Mouse (Mus musculus) embryonic fibroblast, embryonic 13.5 days (primary cell): ENCODE measurements at regions not wholly inside any gene's neighbourhood (a gene's known extent, or its start where the extent isn't known, plus 50 kb on each side); places are given as distances from the start of the nearest gene placed in this dataset.

Experiments used
- CTCF ChIP-seq: IDR thresholded peaks from 2 replicates; pipeline ENCODE4 v1.5.1; 2011; ENCODE audit warnings: mild to moderate bottlenecking, control low read depth, low read length, moderate library complexity, borderline replicate concordance; ENCODE audit not compliant: insufficient read depth
- POLR2A ChIP-seq: IDR thresholded peaks from 2 replicates; pipeline ENCODE4 v1.6.1; 2011; ENCODE audit warnings: low read depth, mild to moderate bottlenecking, control low read depth, low read length, moderate library complexity

DNA sequence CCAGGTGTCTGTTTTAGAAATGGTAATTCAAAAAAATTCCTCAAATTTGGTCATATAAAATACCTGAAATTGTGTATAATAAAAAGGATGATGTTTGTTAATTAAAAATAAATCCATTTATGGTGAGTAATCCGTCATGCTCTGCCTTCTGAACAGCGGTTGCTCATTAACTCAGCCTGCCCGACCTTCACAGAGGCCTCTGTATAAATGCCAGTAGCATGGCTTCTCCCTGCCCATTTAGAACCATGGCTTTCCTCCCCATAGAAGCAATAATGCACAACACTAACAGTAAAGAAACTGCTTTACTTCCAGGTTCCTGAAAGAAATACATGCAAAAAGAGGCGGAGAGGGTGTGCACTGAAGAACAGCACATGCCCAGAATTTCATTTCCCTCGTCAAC is 113.5 kb upstream of the Bank1 start:
- TF ChIP-seq POLR2A: no peak
- no peak for TF ChIP-seq CTCF
